Mouse (Mus musculus) testis, adult 2 months (tissue): Measurements from ENCODE around the gene AC131692.1. TPM values are rescaled to one million over a fixed set of nuclear protein-coding genes. Genes with fewer than 3 reads are reported as not detected.

Source experiments
- H3K27ac ChIP-seq: fragments of 200-500 bp; 2 replicates; pipeline ENCODE4 v1.5.1; 2012; ENCODE audit warnings: low read depth, low read length; ENCODE audit not compliant: control insufficient read depth, insufficient read depth
- H3K27me3 ChIP-seq: fragments of 200-500 bp; 2 replicates; pipeline ENCODE4 v1.6.1; 2012; ENCODE audit warnings: mild to moderate bottlenecking, low read length, moderate library complexity; ENCODE audit not compliant: control insufficient read depth, insufficient read depth
- H3K36me3 ChIP-seq: fragments of 200-500 bp; 2 replicates; pipeline ENCODE4 v1.6.1; 2012; ENCODE audit warnings: mild to moderate bottlenecking, low read length; ENCODE audit not compliant: control insufficient read depth, insufficient read depth
- H3K4me1 ChIP-seq: fragments of 200-500 bp; 2 replicates; pipeline ENCODE4 v1.6.1; 2012; ENCODE audit warnings: low read length; ENCODE audit not compliant: control insufficient read depth, insufficient read depth
- H3K4me3 ChIP-seq: fragments of 200-500 bp; 2 replicates; pipeline ENCODE4 v1.5.1; 2012; ENCODE audit warnings: low read depth, mild to moderate bottlenecking, low read length, moderate library complexity, mixed read lengths; ENCODE audit not compliant: control insufficient read depth
- CTCF ChIP-seq: fragments of 200-500 bp; IDR thresholded peaks from 2 replicates; pipeline ENCODE4 v1.5.1; 2012; ENCODE audit warnings: low read depth, mild to moderate bottlenecking, inconsistent platforms, low read length, moderate library complexity; ENCODE audit not compliant: control insufficient read depth, insufficient read depth, insufficient replicate concordance
- POLR2A ChIP-seq: fragments of 200-500 bp; IDR thresholded peaks from 2 replicates; pipeline ENCODE4 v1.6.1; 2012; ENCODE audit warnings: low read depth, mild to moderate bottlenecking, inconsistent platforms, low read length, moderate library complexity; ENCODE audit not compliant: control insufficient read depth
- polyA plus RNA-seq: library from polyadenylated mRNA; depleted of rRNA; stranded (reverse); fragments of >200 nt; gene quantifications from 2 replicates; pipeline ENCODE4 v1.2.3, GENCODE M21; 2012; rRNA removed

Gene AC131692.1
- polyA plus RNA-seq, 1 experiment = 78.6 TPM

- Histone ChIP-seq H3K4me1 (peaks cover 3% of the 10 kb centered on the region), H3K36me3 (no peaks in the 10 kb centered on the region), H3K27ac (no peak overlapping the region), H3K27me3 (no peaks in the 10 kb centered on the region), H3K4me3 (no peak overlapping the region)
- TF ChIP-seq POLR2A (no peak), CTCF (no peak)
These were observed 50.6 kb downstream of the AC131692.1 start for GRCm38 (mm10) chr19:6144842-6145241.

Other genes starting within 250 kb of the AC131692.1 start
- 25.3 and 28.1 TPM in 2 replicates for gene Frmd8, start 219.1 kb upstream of the AC131692.1 start, polyA plus RNA-seq
- gene Slc25a45, start 216.6 kb upstream of the AC131692.1 start, polyA plus RNA-seq = 20.1 and 26.1 TPM in 2 replicates
- 0.84 and 0.94 TPM in 2 replicates for gene Tigd3, start 200.3 kb upstream of the AC131692.1 start, polyA plus RNA-seq
- 63.6 and 69.2 TPM in 2 replicates for gene Dpf2, start 181.4 kb upstream of the AC131692.1 start, polyA plus RNA-seq
- gene Cdc42ep2, start 169.6 kb upstream of the AC131692.1 start, polyA plus RNA-seq = 0.89 and 0.90 TPM in 2 replicates
- 31.4 and 32.0 TPM in 2 replicates for gene Pola2, start 130.2 kb upstream of the AC131692.1 start, polyA plus RNA-seq
- 0.06 TPM in 1 of 2 replicates, not detected in the other for gene Slc22a20, start 108.3 kb upstream of the AC131692.1 start, polyA plus RNA-seq
- gene Capn1, start 78.5 kb upstream of the AC131692.1 start, polyA plus RNA-seq = 2.5 and 3.4 TPM in 2 replicates
- gene Syvn1, start 47.8 kb upstream of the AC131692.1 start, polyA plus RNA-seq = 30.5 and 33.3 TPM in 2 replicates
- 9.5 and 9.8 TPM in 2 replicates for gene Mrpl49, start 36.6 kb upstream of the AC131692.1 start, polyA plus RNA-seq
- gene Fau, start 36.6 kb upstream of the AC131692.1 start, polyA plus RNA-seq = 605 and 748 TPM in 2 replicates
- 742 and 891 TPM in 2 replicates for gene Znhit2, start 33.2 kb upstream of the AC131692.1 start, polyA plus RNA-seq
- 26.0 and 26.5 TPM in 2 replicates for gene Tm7sf2, start 26.0 kb upstream of the AC131692.1 start, polyA plus RNA-seq
- 48.4 and 52.1 TPM in 2 replicates for gene Vps51, start 17.2 kb upstream of the AC131692.1 start, polyA plus RNA-seq
- 190 and 219 TPM in 2 replicates for gene Tmem262, start 14.4 kb upstream of the AC131692.1 start, polyA plus RNA-seq
- gene Gm28374, start 12.2 kb upstream of the AC131692.1 start, polyA plus RNA-seq = 3.5 and 5.6 TPM in 2 replicates
- 61.1 and 70.2 TPM in 2 replicates for gene Zfpl1, start 9.5 kb upstream of the AC131692.1 start, polyA plus RNA-seq
- 20.9 and 22.0 TPM in 2 replicates for gene Cdca5, start 9.4 kb upstream of the AC131692.1 start, polyA plus RNA-seq
- 4.0 TPM in 2 replicates for gene Naaladl1, start 11.4 kb downstream of the AC131692.1 start, polyA plus RNA-seq
- gene Sac3d1, start 24.2 kb downstream of the AC131692.1 start, polyA plus RNA-seq = 22.3 and 26.8 TPM in 2 replicates
- 13.7 and 15.7 TPM in 2 replicates for gene Snx15, start 33.9 kb downstream of the AC131692.1 start, polyA plus RNA-seq
- 0.83 and 1.1 TPM in 2 replicates for gene Batf2, start 46.6 kb downstream of the AC131692.1 start, polyA plus RNA-seq
- 61.5 and 65.5 TPM in 2 replicates for gene Arl2, start 47.1 kb downstream of the AC131692.1 start, polyA plus RNA-seq
- 19.0 and 20.7 TPM in 2 replicates for gene Majin, start 90.0 kb downstream of the AC131692.1 start, polyA plus RNA-seq
- 3.8 and 4.3 TPM in 2 replicates for gene Gpha2, start 132.0 kb downstream of the AC131692.1 start, polyA plus RNA-seq
- 4.6 TPM in 2 replicates for gene Ppp2r5b, start 141.5 kb downstream of the AC131692.1 start, polyA plus RNA-seq
- 40.2 and 40.5 TPM in 2 replicates for gene Atg2a, start 147.2 kb downstream of the AC131692.1 start, polyA plus RNA-seq
- 521 and 642 TPM in 2 replicates for gene Ehd1, start 182.3 kb downstream of the AC131692.1 start, polyA plus RNA-seq
- 5.3 and 5.4 TPM in 2 replicates for gene Cdc42bpg, start 212.0 kb downstream of the AC131692.1 start, polyA plus RNA-seq
- gene Men1, start 240.6 kb downstream of the AC131692.1 start, polyA plus RNA-seq = 24.6 and 24.8 TPM in 2 replicates
- 21.4 and 24.8 TPM in 2 replicates for gene Map4k2, start 246.7 kb downstream of the AC131692.1 start, polyA plus RNA-seq